Mouse (Mus musculus) kidney, embryonic 14.5 days (tissue): ENCODE measurements around the gene Tpk1. TPM values are rescaled to one million over a fixed set of nuclear protein-coding genes. Genes with fewer than 3 reads are reported as not detected.

ENCODE experiments used
- ATAC-seq: fragments of 200-750 bp; cut with Nextera tagmentation; 2 replicates; pipeline ENCODE4 v1.8.0; 2017; ENCODE audit warnings: moderate number of reproducible peaks, mild to moderate bottlenecking, moderate TSS enrichment, moderate library complexity; ENCODE audit not compliant: low FRiP score, low TSS enrichment
- H3K27ac ChIP-seq: fragments of 300-500 bp; sonication (generic); 2 replicates; pipeline ENCODE4 v1.5.1; 2014; ENCODE audit warnings: low read depth, mild to moderate bottlenecking, low read length, moderate library complexity, mixed read lengths
- H3K27me3 ChIP-seq: fragments of 300-500 bp; sonication (generic); 2 replicates; pipeline ENCODE4 v1.6.1; 2014; ENCODE audit warnings: mild to moderate bottlenecking, low read length; ENCODE audit not compliant: control insufficient read depth, insufficient read depth
- H3K36me3 ChIP-seq: fragments of 300-500 bp; sonication (generic); 2 replicates; pipeline ENCODE4 v1.6.1; 2014; ENCODE audit warnings: low read length, mixed read lengths; ENCODE audit not compliant: control insufficient read depth, insufficient read depth
- H3K4me1 ChIP-seq: fragments of 300-500 bp; sonication (generic); 2 replicates; pipeline ENCODE4 v1.6.1; 2014; ENCODE audit warnings: low read length, mixed read lengths; ENCODE audit not compliant: control insufficient read depth, insufficient read depth
- H3K4me2 ChIP-seq: fragments of 300-500 bp; sonication (generic); replicated peaks from 2 replicates; pipeline ENCODE4 v1.6.1; 2014; ENCODE audit warnings: low read depth, mild to moderate bottlenecking, low read length
- H3K4me3 ChIP-seq: fragments of 300-500 bp; sonication (generic); 2 replicates; pipeline ENCODE4 v1.5.1; 2014; ENCODE audit warnings: mild to moderate bottlenecking, low read length
- H3K9ac ChIP-seq: fragments of 300-500 bp; sonication (generic); 2 replicates; pipeline ENCODE4 v1.6.1; 2014; ENCODE audit warnings: low read depth, mild to moderate bottlenecking, low read length, moderate library complexity
- H3K9me3 ChIP-seq: fragments of 300-500 bp; sonication (generic); 2 replicates; pipeline ENCODE4 v1.6.1; 2016; ENCODE audit warnings: low read length; ENCODE audit not compliant: control insufficient read depth
- WGBS: fragments of 180-500 bp; shearing (Covaris S2); extraction: QIAGEN DNeasy Blood & Tissue Kit; methylation state at CpG from one replicate; pipeline ENCODE4 v1.1.7; 2014; 5-methylcytosine and 5-hydroxymethylcytosine counted together
- polyA plus RNA-seq: library from polyadenylated mRNA; unstranded; fragments of >200 nt; fragmentation: Nextera tagmentation; extraction: Ambion mirVana; gene quantifications from 2 replicates; pipeline ENCODE4 v1.2.1, GENCODE M21; 2014

The Tpk1 gene
- polyA plus RNA-seq, 1 experiment from 2014 or later = 14.2 TPM

GRCm38 (mm10) chr6:43459082-43459481 lies 207.0 kb downstream of the Tpk1 start:
- no peak overlapping the region for H3K4me3 ChIP-seq
- H3K4me2 ChIP-seq = no peak overlapping the region
- no peak overlapping the region for H3K9ac ChIP-seq
- 94% methylated on average over 2 of the region's 2 CpGs for WGBS
- no peaks in the 10 kb centered on the region for H3K36me3 ChIP-seq
- H3K9me3 ChIP-seq = no peaks in the 10 kb centered on the region
- no peaks in the 10 kb centered on the region for H3K27me3 ChIP-seq
- ATAC-seq = no peak
- no peaks in the 10 kb centered on the region for H3K4me1 ChIP-seq
- no peak overlapping the region for H3K27ac ChIP-seq

GRCm38 (mm10) chr6:43457989-43458388 lies 208.1 kb downstream of the Tpk1 start:
- ATAC-seq = no peak
- 92% methylated on average over 2 of the region's 2 CpGs for WGBS
- H3K9ac ChIP-seq = no peak overlapping the region

GRCm38 (mm10) chr6:43449498-43449897 lies 216.6 kb downstream of the Tpk1 start:
- H3K36me3 ChIP-seq = no peaks in the 10 kb centered on the region
- no peak overlapping the region for H3K27ac ChIP-seq
- H3K9me3 ChIP-seq = no peaks in the 10 kb centered on the region
- H3K4me3 ChIP-seq = no peak overlapping the region
- 88% methylated on average over 2 of the region's 2 CpGs for WGBS
- no peak overlapping the region for H3K4me2 ChIP-seq
- H3K4me1 ChIP-seq = no peaks in the 10 kb centered on the region
- no peak overlapping the region for H3K9ac ChIP-seq
- ATAC-seq = no peak
- H3K27me3 ChIP-seq = no peaks in the 10 kb centered on the region

More at GRCm38 (mm10) chr6:43457989-43458388, 208.1 kb downstream of the Tpk1 start:
- Histone ChIP-seq H3K4me1 (no peaks in the 10 kb centered on the region), H3K9me3 (no peaks in the 10 kb centered on the region), H3K4me3 (no peak overlapping the region), H3K27ac (no peak overlapping the region), H3K36me3 (no peaks in the 10 kb centered on the region), H3K4me2 (no peak overlapping the region), H3K27me3 (no peaks in the 10 kb centered on the region)

- H3K27me3 ChIP-seq = no peaks in the 10 kb centered on the region
- no peaks in the 10 kb centered on the region for H3K9me3 ChIP-seq
- no peak overlapping the region for H3K4me3 ChIP-seq
- H3K4me2 ChIP-seq = no peak overlapping the region
- WGBS = 89% methylated on average over 2 of the region's 2 CpGs
- no peaks in the 10 kb centered on the region for H3K4me1 ChIP-seq
- ATAC-seq = no peak
- no peak overlapping the region for H3K9ac ChIP-seq
- no peaks in the 10 kb centered on the region for H3K36me3 ChIP-seq
- H3K27ac ChIP-seq = no peak overlapping the region
Observed at GRCm38 (mm10) chr6:43445856-43446255, 220.2 kb downstream of the Tpk1 start.

- no peaks in the 10 kb centered on the region for H3K27me3 ChIP-seq
- no peak overlapping the region for H3K27ac ChIP-seq
- 92% methylated on average over 3 of the region's 3 CpGs for WGBS
- H3K36me3 ChIP-seq = no peaks in the 10 kb centered on the region
- no peak overlapping the region for H3K4me2 ChIP-seq
- ATAC-seq = no peak
- no peak overlapping the region for H3K4me3 ChIP-seq
- H3K9ac ChIP-seq = no peak overlapping the region
- no peaks in the 10 kb centered on the region for H3K9me3 ChIP-seq
- H3K4me1 ChIP-seq = no peaks in the 10 kb centered on the region
Observed at GRCm38 (mm10) chr6:43442191-43442590, 223.9 kb downstream of the Tpk1 start.

GRCm38 (mm10) chr6:43435987-43436541 lies 230.0 kb downstream of the Tpk1 start:
- H3K9me3 ChIP-seq = no peaks in the 10 kb centered on the region
- ATAC-seq = no peak
- no peak overlapping the region for H3K9ac ChIP-seq
- H3K4me1 ChIP-seq = no peaks in the 10 kb centered on the region
- H3K4me2 ChIP-seq = no peak overlapping the region
- H3K36me3 ChIP-seq = no peaks in the 10 kb centered on the region
- WGBS = 95% methylated on average over 2 of the region's 2 CpGs
- H3K27me3 ChIP-seq = no peaks in the 10 kb centered on the region
- H3K4me3 ChIP-seq = no peak overlapping the region
- H3K27ac ChIP-seq = no peak overlapping the region

GRCm38 (mm10) chr6:43434365-43434764 lies 231.7 kb downstream of the Tpk1 start:
- H3K4me2 ChIP-seq = no peak overlapping the region
- no peak overlapping the region for H3K4me3 ChIP-seq
- 83% methylated on average over 1 of the region's 1 CpGs for WGBS

GRCm38 (mm10) chr6:43424978-43425377 lies 241.1 kb downstream of the Tpk1 start:
- WGBS = 49% methylated on average over 4 of the region's 4 CpGs
- Histone ChIP-seq H3K4me3 (no peak overlapping the region), H3K36me3 (no peaks in the 10 kb centered on the region), H3K9me3 (no peaks in the 10 kb centered on the region), H3K27me3 (no peaks in the 10 kb centered on the region), H3K4me1 (no peaks in the 10 kb centered on the region), H3K9ac (no peak overlapping the region), H3K4me2 (no peak overlapping the region), H3K27ac (no peak overlapping the region)
- no peak for ATAC-seq

More at GRCm38 (mm10) chr6:43434365-43434764, 231.7 kb downstream of the Tpk1 start:
- Histone ChIP-seq H3K36me3 (no peaks in the 10 kb centered on the region), H3K27me3 (no peaks in the 10 kb centered on the region), H3K27ac (no peak overlapping the region), H3K9me3 (no peaks in the 10 kb centered on the region), H3K9ac (no peak overlapping the region), H3K4me1 (no peaks in the 10 kb centered on the region)
- ATAC-seq = no peak

GRCm38 (mm10) chr6:43420358-43420979 lies 245.6 kb downstream of the Tpk1 start:
- H3K27ac ChIP-seq = no peak overlapping the region
- no peak overlapping the region for H3K4me2 ChIP-seq
- ATAC-seq = no peak
- no peaks in the 10 kb centered on the region for H3K36me3 ChIP-seq
- 75% methylated on average over 7 of the region's 7 CpGs for WGBS
- no peaks in the 10 kb centered on the region for H3K4me1 ChIP-seq
- no peaks in the 10 kb centered on the region for H3K27me3 ChIP-seq
- no peak overlapping the region for H3K4me3 ChIP-seq
- H3K9ac ChIP-seq = no peak overlapping the region
- no peaks in the 10 kb centered on the region for H3K9me3 ChIP-seq
